Mouse (Mus musculus) yolk sac, embryonic 10.5 days (tissue): Measurements from ENCODE around the gene Acap2.
A peak's percentile ranks its signal among the peaks of the same experiment; 100 is the strongest.

ENCODE experiments used
- DNase-seq: peaks from one replicate; pipeline ENCODE4 v3.0.0-alpha.2; 2017; ENCODE audit warnings: low spot score

Acap2 gene

DNA sequence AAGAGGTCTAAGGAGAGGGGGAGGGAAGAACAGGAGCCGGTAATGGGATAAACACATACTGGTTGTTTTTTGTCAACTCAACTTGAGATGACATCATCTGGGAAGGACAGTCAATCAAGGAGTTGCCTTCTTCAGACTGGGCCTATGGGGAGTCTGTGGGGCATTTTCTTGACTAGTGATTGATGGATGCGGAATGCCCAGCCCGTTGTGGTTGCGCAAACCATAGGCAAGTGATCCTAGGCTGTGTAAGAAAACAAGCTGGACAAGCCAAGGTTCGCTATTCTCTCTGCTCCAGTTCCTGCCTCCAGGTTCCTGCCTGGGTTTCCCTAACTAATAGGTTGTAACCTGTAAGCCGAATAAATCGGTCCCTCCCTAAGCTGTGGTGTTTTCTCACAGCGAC is 4.1 kb upstream of the Acap2 start:
- DNase-seq = no peak

DNA sequence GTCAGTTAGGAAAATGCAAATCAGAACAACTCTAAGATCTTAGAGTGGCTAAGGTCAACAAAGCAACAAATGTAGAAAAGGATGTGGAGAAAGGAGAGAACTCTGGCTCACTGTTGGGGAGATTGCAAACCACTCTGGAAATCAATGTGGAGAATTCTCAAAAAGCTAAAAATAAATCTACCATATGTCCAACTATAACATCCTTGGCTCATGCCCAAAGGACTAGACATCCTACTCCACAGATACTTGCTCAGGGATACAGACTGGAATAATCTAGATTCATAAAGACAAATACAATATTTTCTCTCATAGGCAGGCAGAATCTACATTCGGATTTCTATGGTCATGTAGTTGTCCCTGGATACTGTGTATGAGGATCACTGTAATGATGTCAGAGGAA is 3.2 kb upstream of the Acap2 start:
- DNase-seq = no peak

DNA sequence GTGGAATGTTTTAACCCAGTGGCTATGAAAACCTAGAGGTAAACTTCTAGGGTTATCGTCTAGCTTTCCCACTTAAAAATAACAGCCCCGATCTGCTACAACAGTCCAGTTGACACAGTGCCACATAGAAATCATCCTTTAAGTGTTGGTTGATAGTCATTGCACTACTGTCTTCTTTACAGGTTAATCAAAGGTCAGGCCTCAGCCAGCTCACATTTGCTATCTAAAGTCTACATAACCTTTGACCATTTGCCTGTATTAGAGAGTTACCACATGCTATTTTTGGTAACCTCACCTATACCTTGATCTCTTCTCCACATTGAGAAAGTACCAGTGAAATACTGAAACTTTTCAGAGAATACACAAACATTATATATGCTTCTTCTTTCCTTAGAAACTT is 659 bp upstream of the Acap2 start:
- peak; percentile 33 for DNase-seq

DNA sequence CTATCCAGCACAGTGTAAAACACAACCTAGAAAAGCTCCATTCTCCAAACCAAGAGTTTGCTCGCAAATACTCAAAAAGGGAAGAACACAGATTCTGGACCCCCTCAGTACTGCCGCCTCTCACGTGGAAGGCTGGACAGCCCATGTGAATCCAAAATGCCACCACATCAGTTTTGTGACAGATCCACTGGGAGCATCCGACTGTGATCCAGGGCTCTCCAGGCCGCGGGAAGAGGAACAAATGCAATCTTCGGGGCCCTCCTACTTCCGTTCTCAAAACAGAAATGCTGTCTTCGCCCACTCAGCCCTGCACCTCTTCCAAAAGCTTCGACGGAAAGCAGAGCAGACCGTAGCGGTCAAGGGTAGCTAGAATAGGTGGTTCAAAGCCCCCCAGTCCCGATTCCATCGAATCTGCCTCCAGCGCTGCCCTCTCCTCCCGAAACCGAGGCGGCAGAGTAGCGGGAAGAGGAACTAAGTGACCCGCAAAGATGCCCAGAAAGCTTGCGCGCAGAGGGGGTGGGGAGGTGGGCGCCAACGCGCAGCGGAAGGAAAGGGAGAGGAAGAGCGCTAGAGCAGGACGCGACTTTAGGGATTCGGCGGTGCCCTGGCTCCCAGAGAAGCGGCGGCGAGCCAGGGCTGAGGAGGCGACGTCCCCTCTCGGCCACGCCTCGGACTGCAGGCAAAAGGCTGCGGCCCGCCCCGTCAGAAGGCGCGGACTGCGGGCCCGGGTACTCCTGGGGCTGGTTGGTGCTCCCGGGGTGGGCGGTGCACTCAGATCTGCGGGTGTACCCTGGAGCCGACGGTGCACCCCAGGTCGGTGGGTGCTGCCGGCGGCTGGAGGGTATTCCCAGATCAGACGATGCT is 887 bp downstream of the Acap2 start:
- DNase-seq = peak; percentile 61

DNA sequence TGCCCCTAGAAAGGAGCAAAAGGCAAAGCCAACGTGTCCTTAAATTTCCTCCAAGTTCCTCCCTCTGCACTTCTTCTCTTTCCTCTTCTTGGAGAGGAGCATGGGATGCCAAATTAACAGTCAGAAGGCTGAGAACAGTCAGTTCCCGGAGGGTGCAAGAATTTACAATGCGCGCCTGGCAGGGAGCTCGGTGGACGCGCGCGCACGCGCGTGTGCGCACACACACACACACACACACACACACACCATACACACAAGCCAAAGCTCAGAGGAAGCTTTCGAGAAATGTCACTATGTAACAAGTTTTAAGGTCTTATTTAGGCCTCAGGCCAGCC is 1.5 kb downstream of the Acap2 start:
- peak; percentile 26 for DNase-seq

DNA sequence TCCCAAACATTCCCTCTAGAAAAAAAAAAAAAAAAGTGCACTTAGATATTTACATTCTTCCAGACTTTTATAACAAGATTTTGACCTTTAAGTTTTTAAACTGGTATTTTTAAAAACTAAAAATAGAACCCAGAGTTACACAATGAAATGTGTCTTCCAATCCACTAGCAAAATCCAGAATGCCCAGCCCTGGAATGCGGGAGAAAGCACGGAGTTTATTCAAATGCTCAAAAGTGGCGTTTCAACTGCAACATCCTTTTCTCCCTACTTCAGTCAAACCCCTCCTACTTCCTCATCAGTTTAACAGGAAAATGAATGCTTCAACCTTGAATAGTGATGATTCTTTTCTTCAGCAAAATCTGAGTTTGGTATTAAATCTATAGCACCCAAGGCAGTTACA is 4.1 kb downstream of the Acap2 start:
- no peak for DNase-seq

DNA sequence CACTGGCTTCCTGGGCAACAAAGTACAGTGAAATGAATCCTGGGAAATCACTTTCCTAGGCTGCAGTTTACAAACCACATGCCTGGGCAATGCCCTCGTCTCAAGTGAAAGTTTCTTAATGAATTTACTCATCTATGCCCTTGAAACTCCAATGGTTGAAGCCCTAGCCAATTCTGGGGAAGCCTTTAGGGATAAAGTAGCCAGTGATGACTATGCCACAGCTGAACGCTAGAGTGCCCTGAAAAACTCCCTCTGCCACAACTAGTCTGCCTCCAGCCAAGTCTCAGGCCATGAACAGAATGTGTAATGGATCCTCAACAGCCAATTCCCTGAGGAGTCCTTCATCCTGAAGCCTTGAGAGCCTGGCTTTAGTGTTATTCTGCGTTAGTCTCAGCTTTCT is 8.5 kb downstream of the Acap2 start:
- no peak for DNase-seq

DNA sequence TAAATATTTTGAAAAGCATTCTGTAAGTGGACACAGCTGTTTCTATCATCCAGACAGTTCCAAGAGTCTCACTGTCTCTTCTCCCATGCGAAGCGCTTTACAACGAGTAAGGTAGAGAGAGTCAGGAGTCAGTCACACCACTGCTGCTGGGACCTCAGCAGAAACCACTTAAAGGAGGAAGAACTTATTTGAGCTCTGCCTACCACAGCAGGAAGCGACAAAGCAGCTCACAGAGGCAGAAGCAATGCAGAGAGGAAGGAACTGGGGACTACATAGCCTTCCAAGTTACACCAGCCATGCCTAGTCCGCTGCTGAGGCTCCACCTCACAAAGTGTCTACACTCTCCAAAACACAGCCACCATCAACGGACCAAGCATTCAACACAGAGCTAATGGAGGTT is 9.2 kb downstream of the Acap2 start:
- no peak for DNase-seq

DNA sequence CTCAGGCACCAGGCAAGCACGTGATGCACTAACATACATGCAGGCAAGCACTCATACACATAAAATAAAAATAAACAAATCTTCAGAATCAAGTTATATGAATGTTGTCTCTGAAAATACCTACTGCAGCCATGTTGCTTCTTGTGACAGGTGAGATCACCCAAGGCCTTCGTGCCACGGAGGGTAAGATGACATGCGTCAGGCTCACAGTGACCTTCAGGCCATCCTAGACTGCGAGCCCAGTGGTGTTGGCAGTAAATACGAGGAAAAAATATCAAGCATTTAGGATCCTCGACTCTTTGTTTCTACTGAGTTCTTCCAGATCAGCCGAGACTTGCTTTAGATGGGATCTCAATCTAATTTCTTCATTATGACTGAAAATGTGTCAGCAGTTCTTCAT is 10.6 kb downstream of the Acap2 start:
- DNase-seq = no peak

DNA sequence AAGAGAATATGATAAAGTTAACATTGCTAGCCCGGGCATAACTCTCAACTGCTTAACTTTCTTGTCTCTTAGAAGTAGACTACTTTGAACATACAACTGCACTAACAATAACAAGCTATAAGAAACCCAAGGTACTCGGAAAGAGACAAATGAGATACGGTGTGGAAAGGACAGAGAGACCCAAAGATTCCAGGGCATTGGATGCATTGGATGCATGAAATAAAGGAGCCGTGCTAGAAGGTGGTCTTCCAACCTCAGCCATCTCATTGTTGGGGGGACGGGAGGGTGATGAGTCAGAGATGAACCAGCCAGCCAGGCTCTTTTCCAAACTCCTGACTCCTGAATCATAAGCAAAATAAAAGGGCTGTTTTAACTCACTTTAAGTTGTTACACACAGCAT is 11.8 kb downstream of the Acap2 start:
- no peak for DNase-seq

DNA sequence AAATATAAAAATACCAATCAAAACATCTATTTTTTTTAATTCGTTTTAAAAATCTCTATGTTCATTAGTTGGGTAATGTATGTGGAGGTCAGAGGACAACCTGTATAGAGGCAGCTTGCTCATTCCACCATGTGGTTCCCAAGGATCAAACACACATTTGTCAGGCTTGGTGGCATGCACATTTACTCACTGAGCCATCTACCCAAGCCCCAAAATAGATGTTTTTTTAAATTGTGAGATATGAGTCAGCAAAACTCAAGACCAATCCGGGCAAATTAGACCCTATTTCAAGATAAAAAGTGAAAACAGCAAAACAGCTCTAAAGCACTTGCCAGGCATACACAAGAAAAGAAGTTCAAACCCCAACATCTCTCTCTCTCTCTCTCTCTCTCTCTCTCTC is 12.2 kb downstream of the Acap2 start:
- DNase-seq = no peak

DNA sequence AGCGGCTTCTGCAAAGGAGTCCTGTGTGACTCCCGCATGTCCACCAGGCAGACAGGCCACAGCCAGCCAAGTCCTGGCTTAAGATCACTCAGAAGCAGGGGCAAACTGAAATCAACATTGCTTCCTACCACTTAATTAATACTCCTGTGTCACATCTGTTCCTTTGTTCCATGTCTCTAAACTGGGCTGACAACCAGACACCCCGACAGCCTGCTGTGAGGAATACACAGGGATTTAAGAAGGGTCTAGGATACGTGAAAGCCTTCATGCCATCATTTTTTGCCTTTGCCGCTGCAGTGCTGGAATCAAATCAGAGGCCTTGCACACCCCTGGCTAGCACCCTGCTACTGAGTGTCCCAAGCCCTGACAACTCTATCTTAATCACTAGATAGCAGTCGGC is 12.8 kb downstream of the Acap2 start:
- DNase-seq = no peak

DNA sequence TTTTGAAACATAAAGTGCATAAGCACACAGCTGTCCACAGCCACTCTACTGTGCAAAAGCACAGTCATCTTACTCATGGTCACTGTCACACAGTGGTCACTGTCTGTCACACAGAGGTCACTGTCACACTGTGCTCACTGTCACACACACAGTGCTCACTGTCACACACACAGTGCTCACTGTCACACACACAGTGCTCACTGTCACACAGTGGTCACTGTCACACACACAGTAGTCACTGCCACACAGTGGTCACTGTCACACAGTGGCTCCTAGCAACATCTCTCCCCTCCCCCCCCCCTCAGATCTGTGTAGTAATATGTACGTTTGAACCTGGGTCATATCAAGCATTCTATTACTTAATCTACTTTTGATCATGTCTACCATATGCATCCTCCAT is 13.9 kb downstream of the Acap2 start:
- no peak for DNase-seq

DNA sequence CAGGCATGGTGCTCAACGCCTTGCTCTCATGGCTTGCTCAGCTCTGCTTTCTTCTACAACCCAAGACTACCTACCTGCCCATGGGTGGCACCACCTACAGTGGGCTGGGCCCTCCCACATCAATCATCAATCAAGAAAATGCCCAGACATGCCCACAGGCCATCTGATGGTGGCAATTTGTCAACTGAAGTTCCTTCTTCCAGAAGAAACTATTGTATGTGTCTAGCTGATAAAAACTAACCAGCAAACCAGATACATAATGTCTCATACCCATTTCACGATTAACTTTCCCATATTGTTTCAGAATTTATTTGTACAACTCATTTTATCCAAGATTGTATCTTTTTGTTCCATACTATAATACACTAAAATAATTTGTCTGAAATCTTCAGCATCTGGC is 15.3 kb downstream of the Acap2 start:
- DNase-seq = no peak

DNA sequence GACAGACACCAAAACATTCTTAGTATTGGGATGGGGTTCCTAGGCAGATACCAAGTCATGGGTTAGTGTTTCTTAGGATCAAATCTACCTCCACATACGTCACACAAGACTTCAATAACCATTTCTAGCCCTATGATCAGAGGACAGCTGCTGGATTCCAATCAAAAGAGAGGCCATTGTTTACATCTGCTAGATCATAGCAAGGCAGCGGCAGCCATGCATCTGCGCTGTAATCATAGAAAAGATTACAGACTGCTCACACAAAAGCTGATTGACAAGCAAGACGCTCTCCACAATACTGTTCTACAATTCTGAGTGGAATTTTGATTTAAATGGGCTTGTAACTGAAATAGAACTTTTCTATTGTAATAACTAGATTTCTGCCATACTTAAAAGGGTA is 16.3 kb downstream of the Acap2 start:
- no peak for DNase-seq

DNA sequence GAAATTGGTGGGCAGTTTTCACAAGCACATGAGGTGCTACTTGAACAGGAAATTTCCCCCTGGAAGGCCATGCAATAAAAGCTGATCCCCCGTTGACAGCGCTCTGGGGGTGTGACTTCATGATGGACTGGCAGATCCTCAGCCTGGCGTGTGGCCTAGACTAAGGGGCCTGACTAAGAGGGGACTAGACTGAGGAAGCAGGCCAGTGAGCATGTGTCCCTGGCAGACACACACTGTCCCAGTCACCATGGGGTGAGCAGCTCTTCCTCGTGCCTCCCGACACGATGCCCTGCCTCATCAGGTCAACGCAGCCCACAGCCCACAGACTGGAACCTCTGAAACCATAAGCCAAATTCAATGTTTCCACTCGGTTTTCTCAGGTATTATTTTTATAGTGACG is 18.5 kb downstream of the Acap2 start:
- DNase-seq = no peak

DNA sequence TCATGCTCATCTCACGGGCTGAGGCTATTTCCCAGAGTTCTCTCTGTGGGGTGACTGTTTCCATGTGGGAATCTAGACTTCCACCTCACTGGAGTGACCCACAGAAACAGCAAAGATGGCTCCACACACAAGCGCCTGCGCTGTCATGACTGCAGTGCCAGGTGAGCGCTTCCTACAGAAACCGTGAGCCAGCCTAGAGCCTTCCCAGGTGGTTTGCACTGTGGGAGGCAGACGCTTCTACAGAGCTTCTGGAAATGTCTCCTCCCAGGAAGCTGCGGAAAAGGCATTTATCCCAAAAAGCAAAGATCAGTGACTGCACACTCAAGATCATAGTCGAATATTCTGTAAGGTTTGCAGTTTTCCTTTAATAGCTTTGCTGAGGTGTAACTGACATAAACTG is 20.2 kb downstream of the Acap2 start:
- no peak for DNase-seq

DNA sequence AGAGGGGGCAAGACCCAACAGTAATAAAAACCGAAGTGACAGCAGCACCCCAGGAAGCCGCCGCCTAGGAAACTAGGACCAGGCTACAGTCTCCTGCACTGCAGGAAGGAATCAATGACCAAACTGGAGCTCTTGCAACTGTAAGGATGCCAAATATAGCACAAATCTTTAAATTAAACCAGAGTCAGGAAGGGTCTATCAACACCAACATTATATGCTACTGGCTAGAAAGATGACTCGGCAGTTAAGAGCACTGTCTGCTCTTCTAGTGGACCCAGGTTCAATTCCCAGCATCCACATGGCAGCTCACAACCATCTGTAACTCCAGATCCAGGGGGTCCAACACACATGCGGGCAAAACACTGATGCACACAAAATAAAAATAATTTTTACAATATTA is 21.7 kb downstream of the Acap2 start:
- no peak for DNase-seq

DNA sequence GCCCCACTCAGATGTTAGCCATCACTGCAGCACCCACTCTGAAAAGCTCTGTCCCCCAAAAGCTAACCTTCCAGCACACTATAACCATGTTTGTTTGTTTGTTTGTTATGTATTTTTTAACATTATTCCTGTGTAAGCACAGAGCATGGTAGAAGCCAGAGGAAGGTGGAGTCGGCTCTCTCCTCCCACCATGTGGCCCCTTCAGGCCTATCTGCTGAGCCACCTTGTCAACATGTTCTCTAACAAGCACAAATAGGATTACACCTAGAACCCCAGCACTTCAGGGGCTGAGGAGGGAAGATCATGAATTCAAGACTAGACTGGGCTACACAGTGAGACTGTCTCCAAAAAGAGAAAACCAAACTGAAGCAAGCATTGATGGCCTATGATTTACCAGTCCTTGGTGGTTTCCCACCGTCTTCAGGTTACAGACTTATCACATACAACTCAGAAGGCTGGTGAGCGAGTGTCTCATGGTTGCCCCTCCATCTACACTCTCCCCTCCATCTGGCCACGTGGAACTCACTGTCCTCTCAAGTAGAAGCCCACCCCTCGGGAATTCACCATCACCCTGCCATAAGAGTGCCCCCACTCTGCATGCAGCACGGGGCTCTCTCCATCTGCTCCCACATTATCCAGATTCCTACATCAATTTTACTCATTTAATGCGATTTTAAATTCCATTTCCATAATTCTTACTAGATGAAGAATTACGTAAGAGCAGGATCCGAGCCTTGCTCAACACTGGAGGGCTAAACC is 26.0 kb downstream of the Acap2 start:
- no peak for DNase-seq

DNA sequence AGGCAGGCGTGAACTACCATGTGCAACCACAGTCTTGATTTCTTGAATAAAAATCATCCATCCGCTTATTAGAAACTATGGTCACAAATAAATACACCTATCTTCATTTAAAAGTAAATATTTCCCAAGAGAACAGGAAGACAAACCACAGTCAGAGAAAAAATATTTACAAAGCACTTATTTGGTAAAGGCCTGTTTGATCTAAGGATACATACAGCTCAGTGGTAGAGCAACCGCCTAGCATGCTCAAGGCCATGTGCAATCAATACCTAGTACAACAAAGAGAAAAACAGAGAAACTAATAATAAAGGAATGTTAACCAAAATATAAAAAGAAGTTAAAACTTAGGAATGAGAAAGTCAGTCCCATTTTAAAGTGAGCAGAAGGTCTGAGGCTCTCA is 28.8 kb downstream of the Acap2 start:
- no peak for DNase-seq

DNA sequence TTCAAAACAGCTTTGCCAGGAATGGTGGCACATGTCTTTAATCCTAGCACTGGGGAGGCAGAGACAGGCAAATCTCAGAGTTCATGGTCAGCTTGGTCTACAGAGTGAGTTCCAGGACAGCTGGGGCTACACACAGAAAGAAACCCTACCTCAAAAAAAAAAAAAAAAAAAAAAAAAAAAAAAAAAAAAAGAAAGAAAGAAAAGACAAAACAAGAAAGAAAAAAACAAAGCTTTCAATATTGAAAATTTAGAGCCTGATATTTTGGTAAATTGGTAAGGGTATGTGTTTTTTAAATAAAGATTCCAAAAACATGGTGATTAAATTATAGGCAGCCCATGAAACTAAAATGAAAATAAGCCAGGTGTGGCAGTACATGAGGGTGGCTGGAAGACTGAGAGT is 29.6 kb downstream of the Acap2 start:
- no peak for DNase-seq

DNA sequence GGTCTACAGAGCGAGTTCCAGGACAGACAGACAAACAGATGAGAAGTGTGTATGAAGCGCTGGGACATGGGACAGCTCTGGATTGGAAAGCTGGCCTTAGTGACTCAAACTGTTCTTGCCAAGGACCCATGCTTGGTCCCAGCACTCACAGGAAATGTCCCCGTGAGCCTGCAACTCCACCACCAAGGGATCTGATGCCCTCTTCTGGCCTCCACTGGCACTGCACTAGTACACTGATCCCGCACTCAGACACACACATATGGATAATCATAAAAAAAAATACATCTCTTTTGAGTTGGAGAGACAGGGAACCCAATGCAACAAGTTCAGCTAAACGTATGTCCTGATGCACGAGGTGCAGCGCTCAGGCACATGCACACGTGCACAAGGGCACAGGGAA is 30.7 kb downstream of the Acap2 start:
- no peak for DNase-seq

DNA sequence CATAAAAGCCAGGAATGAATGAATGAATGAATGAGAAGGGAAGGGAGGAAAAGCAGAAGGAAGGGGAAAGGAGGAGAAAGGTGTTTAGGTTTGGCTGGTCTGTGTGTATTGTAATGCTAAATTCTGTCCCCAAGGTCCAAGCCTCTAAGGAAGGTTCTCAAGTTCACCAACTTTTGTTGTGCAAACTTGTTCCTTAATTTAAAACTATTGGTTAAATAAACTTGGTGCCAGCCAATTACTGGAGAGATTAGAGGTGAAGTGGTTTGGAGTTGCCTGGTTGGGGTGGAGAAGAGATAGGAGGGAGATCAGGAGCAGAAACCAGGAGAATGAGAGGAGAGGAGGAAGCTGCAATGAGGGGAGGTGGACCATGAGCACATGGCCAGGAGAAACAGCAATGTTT is 31.4 kb downstream of the Acap2 start:
- DNase-seq = no peak

DNA sequence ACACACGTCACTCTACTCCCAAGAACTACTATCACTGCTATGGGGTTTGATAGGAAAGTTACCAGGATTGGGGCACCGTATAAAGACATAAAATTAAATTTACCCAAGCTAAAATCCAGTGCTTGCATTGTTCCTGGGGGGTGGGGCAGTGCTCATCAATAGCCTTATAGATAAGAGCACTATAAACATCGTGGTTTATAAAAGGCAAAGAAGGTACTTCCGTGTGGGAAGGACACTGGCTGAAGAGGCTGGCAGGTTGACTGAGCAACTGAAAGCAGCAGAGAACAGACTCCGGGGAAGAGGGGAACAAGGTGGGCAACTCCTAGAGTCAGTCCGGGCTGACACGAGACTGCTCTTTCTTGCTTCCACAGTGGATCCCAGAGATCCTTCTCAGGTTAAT is 33.1 kb downstream of the Acap2 start:
- no peak for DNase-seq
